Mouse (Mus musculus) small intestine, adult 2 months (tissue): ENCODE measurements at regions not wholly inside any gene's neighbourhood (a gene's known extent, or its start where the extent isn't known, plus 50 kb on each side); places are given as distances from the start of the nearest gene placed in this dataset.

Experiments
- CTCF ChIP-seq: fragments of 200-500 bp; IDR thresholded peaks from 2 replicates; pipeline ENCODE4 v1.5.1; 2012; ENCODE audit warnings: low read depth, mild to moderate bottlenecking, control low read depth, inconsistent platforms, low read length, moderate library complexity, mixed read lengths; ENCODE audit not compliant: insufficient replicate concordance, insufficient read length; ENCODE audit errors: extremely low read depth
- POLR2A ChIP-seq: fragments of 200-500 bp; IDR thresholded peaks from 2 replicates; pipeline ENCODE4 v1.6.1; 2012; ENCODE audit warnings: low read depth, mild to moderate bottlenecking, control low read depth, inconsistent platforms, low read length, moderate library complexity

GRCm38 (mm10) chr6:147964739-147965138, 82.3 kb upstream of the Far2 start:
- TF ChIP-seq CTCF (no peak), POLR2A (no peak)
